Mouse (Mus musculus) testis, postnatal 14 days (tissue): ENCODE measurements around the gene Ncoa7.
"Not testable (repeated sequence)": the region's sequence is repeated elsewhere in the genome, so short reads cannot be mapped to it uniquely, and the experiment has no call there.

Experiments
- DNase-seq: peaks from one replicate; pipeline ENCODE4 v3.0.0; 2021; ENCODE audit warnings: low spot score

Gene Ncoa7

GRCm38 (mm10) chr10:30674825-30675224 is 128.3 kb downstream of the Ncoa7 start:
- DNase-seq: no peak

- no peak for DNase-seq
These were observed 136.5 kb downstream of the Ncoa7 start for GRCm38 (mm10) chr10:30666580-30666979.

- no peak for DNase-seq
These were observed 142.4 kb downstream of the Ncoa7 start for GRCm38 (mm10) chr10:30660564-30661328.

GRCm38 (mm10) chr10:30655655-30656054 is 147.5 kb downstream of the Ncoa7 start:
- DNase-seq: no peak

GRCm38 (mm10) chr10:30647681-30648080 is 155.4 kb downstream of the Ncoa7 start:
- DNase-seq: no peak

GRCm38 (mm10) chr10:30638216-30638615 is 164.9 kb downstream of the Ncoa7 start:
- no peak for DNase-seq

- not testable (repeated sequence) for DNase-seq
These were observed 166.5 kb downstream of the Ncoa7 start for GRCm38 (mm10) chr10:30636474-30637154.

- no peak for DNase-seq
These were observed 170.4 kb downstream of the Ncoa7 start for GRCm38 (mm10) chr10:30632718-30633117.

- no peak for DNase-seq
These were observed 173.1 kb downstream of the Ncoa7 start for GRCm38 (mm10) chr10:30629977-30630376.

- DNase-seq: no peak
These were observed 173.6 kb downstream of the Ncoa7 start, which contains the start of gene Hint3 for GRCm38 (mm10) chr10:30629513-30629912. Gene Hint3, minus strand, starts transcription at chr10:30629632.

GRCm38 (mm10) chr10:30628444-30628843 is 174.7 kb downstream of the Ncoa7 start:
- not testable (repeated sequence) for DNase-seq

GRCm38 (mm10) chr10:30627548-30627947 is 175.6 kb downstream of the Ncoa7 start:
- DNase-seq: no peak

GRCm38 (mm10) chr10:30624161-30625019 is 178.7 kb downstream of the Ncoa7 start:
- DNase-seq: no peak

- no peak for DNase-seq
These were observed 180.2 kb downstream of the Ncoa7 start for GRCm38 (mm10) chr10:30622928-30623327.

GRCm38 (mm10) chr10:30618918-30619210 is 184.3 kb downstream of the Ncoa7 start:
- no peak for DNase-seq

GRCm38 (mm10) chr10:30618091-30618917 is 184.8 kb downstream of the Ncoa7 start:
- DNase-seq: peak; percentile 98

GRCm38 (mm10) chr10:30613039-30613438 is 190.1 kb downstream of the Ncoa7 start:
- DNase-seq: no peak

GRCm38 (mm10) chr10:30609614-30610013 is 193.5 kb downstream of the Ncoa7 start:
- no peak for DNase-seq

- DNase-seq: no peak
These were observed 195.0 kb downstream of the Ncoa7 start for GRCm38 (mm10) chr10:30608109-30608508.

- DNase-seq: peak; percentile 88
These were observed 202.6 kb downstream of the Ncoa7 start, which contains the start of gene Trmt11 for GRCm38 (mm10) chr10:30600542-30600966. Gene Trmt11, minus strand, starts transcription at chr10:30600749.

GRCm38 (mm10) chr10:30600094-30600534 is 203.0 kb downstream of the Ncoa7 start:
- DNase-seq: peak; percentile 60
